Mouse (Mus musculus) lung, postnatal 0 days (tissue): ENCODE measurements at regions not wholly inside any gene's neighbourhood (a gene's known extent, or its start where the extent isn't known, plus 50 kb on each side); places are given as distances from the start of the nearest gene placed in this dataset.

Source experiments
- CTCF ChIP-seq: IDR thresholded peaks from 2 replicates; pipeline ENCODE4 v1.5.1; 2016; ENCODE audit warnings: antibody characterized with exemption, mild to moderate bottlenecking
- EP300 ChIP-seq: IDR thresholded peaks from 2 replicates; pipeline ENCODE4 v1.6.1; 2016; ENCODE audit warnings: antibody characterized with exemption, mild to moderate bottlenecking, control low read depth

- no peak for TF ChIP-seq EP300
- TF ChIP-seq CTCF, result no peak
These were observed 320.9 kb downstream of the Mllt3 start for GRCm38 (mm10) chr4:87712286-87712685.
